Mouse (Mus musculus): Measurements from ENCODE around the gene Prkd2. TPM values are rescaled to one million over a fixed set of nuclear protein-coding genes. Genes with fewer than 3 reads are reported as not detected.

The Prkd2 gene
- polyA plus RNA-seq, 1 experiment from 2014 or later, result 12.8 TPM

DNA sequence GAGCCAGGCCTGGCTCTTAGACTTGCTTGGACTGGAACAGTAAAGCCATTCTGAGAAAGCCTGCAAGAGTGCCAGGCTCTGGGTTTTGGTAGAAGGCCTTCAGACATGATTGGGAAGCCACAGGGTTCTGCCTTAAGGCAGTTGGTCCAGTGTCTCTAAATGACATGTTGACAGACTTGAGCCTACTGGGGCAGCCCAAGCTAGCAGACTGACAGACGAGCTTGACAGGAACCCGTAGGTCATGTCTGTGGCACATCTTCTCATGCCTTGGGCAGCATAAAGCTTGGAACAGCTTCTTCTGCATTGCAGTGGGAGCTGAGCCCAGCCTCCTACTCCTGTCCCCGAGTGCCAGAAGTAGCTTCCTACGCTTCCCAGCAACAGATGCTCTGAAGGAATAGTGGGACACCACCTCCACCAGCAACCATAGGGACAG, 21.0 kb upstream of the Prkd2 start:
- Histone ChIP-seq H3K27ac (no peak overlapping the region), H3K4me2 (ENCODE audit: low read length) (no peak overlapping the region), H3K36me3 (ENCODE audit: insufficient read depth, low read length) (peaks cover 26% of the 10 kb centered on the region), H3K9me3 (replicated peaks; ENCODE audit: low read length) (no peaks in the 10 kb centered on the region), H3K27me3 (ENCODE audit: insufficient read depth, low read length) (no peaks in the 10 kb centered on the region), H3K4me3 (replicated peaks; ENCODE audit: low read depth, low read length) (no peak overlapping the region), H3K4me1 (replicated peaks; ENCODE audit: insufficient read depth, low read length) (peaks cover 16% of the 10 kb centered on the region; the same call in 1 of the 2 replicates), H3K9ac (ENCODE audit: low read depth, low read length) (no peak overlapping the region)
- DNase-seq (ENCODE audit: low spot score) (no peak), ATAC-seq (replicated peaks; ENCODE audit: low FRiP score, low read depth) (no peak)
- TF ChIP-seq CTCF (IDR thresholded peaks at IDR 0.05; ENCODE audit: low read depth), result no peak
- 75% methylated on average over 4 of the region's 4 CpGs for WGBS

DNA sequence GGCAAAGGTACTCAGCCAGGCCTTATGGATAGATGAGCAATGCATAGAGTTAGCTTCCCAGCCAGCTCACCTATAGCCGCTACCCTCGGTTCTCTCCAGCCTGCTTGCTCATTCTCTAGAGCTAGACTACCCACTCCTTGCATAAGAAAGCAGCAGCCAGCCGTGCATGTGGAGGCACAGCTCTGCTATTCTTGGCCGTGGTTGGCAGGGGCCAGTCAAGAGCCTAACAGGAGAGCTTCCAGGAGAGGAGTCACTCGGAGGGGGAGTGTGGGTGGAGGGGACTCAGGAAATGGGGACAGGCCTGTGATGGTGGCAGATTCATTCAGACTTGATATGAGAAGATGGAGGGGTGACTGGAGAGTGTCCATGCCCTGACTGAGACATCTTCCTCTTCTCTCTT, 19.0 kb upstream of the Prkd2 start:
- H3K9me3 ChIP-seq (replicated peaks; ENCODE audit: low read length), result no peaks in the 10 kb centered on the region
- no peak overlapping the region for H3K4me3 ChIP-seq (replicated peaks; ENCODE audit: low read depth, low read length)
- H3K4me2 ChIP-seq (ENCODE audit: low read length), result no peak overlapping the region
- no peaks in the 10 kb centered on the region for H3K27me3 ChIP-seq (ENCODE audit: insufficient read depth, low read length)
- H3K27ac ChIP-seq, result no peak overlapping the region
- no peak for ATAC-seq (replicated peaks; ENCODE audit: low FRiP score, low read depth)
- no peak for TF ChIP-seq CTCF (IDR thresholded peaks at IDR 0.05; ENCODE audit: low read depth)
- no peak for DNase-seq (ENCODE audit: low spot score)
- 0 out of 2 replicates have a peak, but pooled peaks cover 5% of the 10 kb centered on the region for H3K4me1 ChIP-seq (replicated peaks; ENCODE audit: insufficient read depth, low read length)
- no peak overlapping the region for H3K9ac ChIP-seq (ENCODE audit: low read depth, low read length)
- peaks cover 41% of the 10 kb centered on the region for H3K36me3 ChIP-seq (ENCODE audit: insufficient read depth, low read length)
- 74% methylated on average over 5 of the region's 5 CpGs for WGBS

DNA sequence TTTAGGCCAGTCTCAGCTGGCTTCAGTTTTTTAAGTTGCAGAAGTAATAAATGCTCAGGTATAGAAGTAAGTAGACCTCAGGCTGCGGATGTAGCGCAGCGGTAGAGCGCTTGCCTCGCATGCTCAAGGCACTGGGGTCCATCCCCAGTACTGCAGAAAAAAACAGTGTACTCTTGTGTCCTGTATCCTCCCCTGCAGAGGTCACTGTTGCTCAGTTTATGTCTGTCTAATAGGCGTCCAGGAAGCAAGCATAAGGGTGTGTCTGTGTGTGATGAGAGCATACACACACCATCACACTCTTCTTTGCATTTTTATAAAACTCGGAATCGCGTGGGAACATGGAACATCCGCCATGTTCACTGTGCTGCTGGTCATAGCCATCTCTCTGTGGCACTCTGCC, 16.9 kb upstream of the Prkd2 start:
- H3K4me1 ChIP-seq (replicated peaks; ENCODE audit: insufficient read depth, low read length), result no peaks in the 10 kb centered on the region
- H3K27me3 ChIP-seq (ENCODE audit: insufficient read depth, low read length), result no peaks in the 10 kb centered on the region
- no peaks in the 10 kb centered on the region for H3K9me3 ChIP-seq (replicated peaks; ENCODE audit: low read length)
- no peak overlapping the region for H3K4me3 ChIP-seq (replicated peaks; ENCODE audit: low read depth, low read length)
- no peak overlapping the region for H3K9ac ChIP-seq (ENCODE audit: low read depth, low read length)
- DNase-seq (ENCODE audit: low spot score), result no peak
- no peak for ATAC-seq (replicated peaks; ENCODE audit: low FRiP score, low read depth)
- TF ChIP-seq CTCF (IDR thresholded peaks at IDR 0.05; ENCODE audit: low read depth), result peak; percentile 51; the same call in 1 of the 2 replicates
- H3K4me2 ChIP-seq (ENCODE audit: low read length), result no peak overlapping the region
- WGBS, result 79% methylated on average over 10 of the region's 10 CpGs
- H3K27ac ChIP-seq, result no peak overlapping the region
- peaks cover 62% of the 10 kb centered on the region for H3K36me3 ChIP-seq (ENCODE audit: insufficient read depth, low read length)

DNA sequence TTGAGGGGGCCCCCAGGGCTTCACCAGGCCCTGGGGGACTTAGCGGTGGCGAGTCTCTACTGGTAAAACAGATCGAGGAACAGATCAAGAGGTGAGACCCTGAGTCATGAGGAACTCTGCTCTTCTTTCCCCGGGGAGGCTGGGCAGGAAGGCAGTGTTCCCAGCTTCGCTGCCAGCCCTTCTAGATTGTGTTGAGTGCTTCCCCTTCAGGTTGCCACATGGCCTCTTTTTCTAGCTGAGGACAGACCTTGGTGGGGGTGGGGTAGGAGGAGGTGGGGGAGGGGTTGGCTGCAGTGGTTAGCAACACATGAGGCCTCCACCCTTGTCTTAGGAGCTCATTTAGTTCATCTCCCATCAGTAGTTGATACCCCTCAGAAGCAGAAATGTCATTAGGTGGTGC, 16.1 kb upstream of the Prkd2 start:
- TF ChIP-seq CTCF (IDR thresholded peaks at IDR 0.05; ENCODE audit: low read depth), result no peak
- DNase-seq (ENCODE audit: low spot score) (no peak), ATAC-seq (replicated peaks; ENCODE audit: low FRiP score, low read depth) (no peak)
- no peak overlapping the region for H3K27ac ChIP-seq
- H3K4me1 ChIP-seq (replicated peaks; ENCODE audit: insufficient read depth, low read length), result no peaks in the 10 kb centered on the region
- no peak overlapping the region for H3K9ac ChIP-seq (ENCODE audit: low read depth, low read length)
- 71% methylated on average over 5 of the region's 5 CpGs for WGBS
- H3K4me3 ChIP-seq (replicated peaks; ENCODE audit: low read depth, low read length), result no peak overlapping the region
- H3K4me2 ChIP-seq (ENCODE audit: low read length), result no peak overlapping the region
- H3K9me3 ChIP-seq (replicated peaks; ENCODE audit: low read length), result no peaks in the 10 kb centered on the region
- peaks cover 69% of the 10 kb centered on the region for H3K36me3 ChIP-seq (ENCODE audit: insufficient read depth, low read length)
- H3K27me3 ChIP-seq (ENCODE audit: insufficient read depth, low read length), result no peaks in the 10 kb centered on the region

DNA sequence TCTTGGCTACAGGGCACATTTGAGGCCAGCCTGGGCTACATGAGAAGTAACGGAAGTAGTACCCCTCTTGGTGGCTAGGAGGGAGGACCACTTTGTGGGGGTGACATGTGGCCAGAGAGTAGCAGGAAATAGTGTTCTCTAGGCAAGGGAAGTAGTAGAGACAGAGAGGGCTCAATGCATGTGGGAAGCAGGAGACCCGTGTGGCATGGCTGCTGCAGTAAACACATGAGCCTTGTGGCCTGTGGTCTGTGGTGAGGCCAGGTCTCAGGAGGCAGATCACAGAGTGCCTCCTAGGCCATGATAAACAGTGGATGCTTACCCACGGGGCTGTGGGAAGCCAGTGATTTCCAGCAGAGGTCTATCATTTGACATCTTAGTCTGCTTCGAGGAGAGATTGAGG, 15.4 kb upstream of the Prkd2 start:
- Histone ChIP-seq H3K4me1 (replicated peaks; ENCODE audit: insufficient read depth, low read length) (no peaks in the 10 kb centered on the region), H3K9ac (ENCODE audit: low read depth, low read length) (no peak overlapping the region), H3K27me3 (ENCODE audit: insufficient read depth, low read length) (no peaks in the 10 kb centered on the region), H3K4me3 (replicated peaks; ENCODE audit: low read depth, low read length) (no peak overlapping the region), H3K4me2 (ENCODE audit: low read length) (no peak overlapping the region), H3K27ac (no peak overlapping the region), H3K9me3 (replicated peaks; ENCODE audit: low read length) (no peaks in the 10 kb centered on the region), H3K36me3 (ENCODE audit: insufficient read depth, low read length) (peaks cover 76% of the 10 kb centered on the region)
- WGBS, result 81% methylated on average over 4 of the region's 4 CpGs
- no peak for DNase-seq (ENCODE audit: low spot score)
- ATAC-seq (replicated peaks; ENCODE audit: low FRiP score, low read depth), result no peak
- TF ChIP-seq CTCF (IDR thresholded peaks at IDR 0.05; ENCODE audit: low read depth), result no peak

DNA sequence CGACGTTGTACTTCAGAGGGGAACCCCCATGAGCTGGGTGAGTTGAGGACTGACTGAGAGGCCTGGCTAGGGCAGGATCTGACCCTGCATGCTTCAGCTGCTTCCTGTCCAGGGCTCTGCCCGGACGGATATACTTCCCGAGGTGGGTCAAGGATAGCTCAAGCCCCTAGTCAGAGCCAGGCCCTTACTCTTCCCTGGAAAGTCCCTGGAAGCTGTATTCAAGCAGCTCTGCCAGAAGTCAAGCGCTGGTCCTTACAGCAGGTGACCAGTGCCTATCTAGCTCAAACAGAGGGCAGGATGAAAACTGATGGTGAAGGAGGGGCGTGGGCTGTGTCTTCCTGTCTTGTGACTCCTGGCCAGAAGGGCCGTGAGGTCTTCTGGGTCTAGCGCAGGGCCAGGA, 12.3 kb upstream of the Prkd2 start:
- no peak for TF ChIP-seq CTCF (IDR thresholded peaks at IDR 0.05; ENCODE audit: low read depth)
- no peaks in the 10 kb centered on the region for H3K27me3 ChIP-seq (ENCODE audit: insufficient read depth, low read length)
- no peak overlapping the region for H3K4me2 ChIP-seq (ENCODE audit: low read length)
- WGBS, result 75% methylated on average over 9 of the region's 9 CpGs
- no peaks in the 10 kb centered on the region for H3K4me1 ChIP-seq (replicated peaks; ENCODE audit: insufficient read depth, low read length)
- peaks cover 82% of the 10 kb centered on the region for H3K36me3 ChIP-seq (ENCODE audit: insufficient read depth, low read length)
- no peak overlapping the region for H3K27ac ChIP-seq
- no peak overlapping the region for H3K4me3 ChIP-seq (replicated peaks; ENCODE audit: low read depth, low read length)
- ATAC-seq (replicated peaks; ENCODE audit: low FRiP score, low read depth) (no peak), DNase-seq (ENCODE audit: low spot score) (no peak)
- no peaks in the 10 kb centered on the region for H3K9me3 ChIP-seq (replicated peaks; ENCODE audit: low read length)
- no peak overlapping the region for H3K9ac ChIP-seq (ENCODE audit: low read depth, low read length)

Measured in kidney, postnatal 0 days (tissue).